ENCODE assay signal across 11 mouse cellular contexts in the genomic region with DNA sequence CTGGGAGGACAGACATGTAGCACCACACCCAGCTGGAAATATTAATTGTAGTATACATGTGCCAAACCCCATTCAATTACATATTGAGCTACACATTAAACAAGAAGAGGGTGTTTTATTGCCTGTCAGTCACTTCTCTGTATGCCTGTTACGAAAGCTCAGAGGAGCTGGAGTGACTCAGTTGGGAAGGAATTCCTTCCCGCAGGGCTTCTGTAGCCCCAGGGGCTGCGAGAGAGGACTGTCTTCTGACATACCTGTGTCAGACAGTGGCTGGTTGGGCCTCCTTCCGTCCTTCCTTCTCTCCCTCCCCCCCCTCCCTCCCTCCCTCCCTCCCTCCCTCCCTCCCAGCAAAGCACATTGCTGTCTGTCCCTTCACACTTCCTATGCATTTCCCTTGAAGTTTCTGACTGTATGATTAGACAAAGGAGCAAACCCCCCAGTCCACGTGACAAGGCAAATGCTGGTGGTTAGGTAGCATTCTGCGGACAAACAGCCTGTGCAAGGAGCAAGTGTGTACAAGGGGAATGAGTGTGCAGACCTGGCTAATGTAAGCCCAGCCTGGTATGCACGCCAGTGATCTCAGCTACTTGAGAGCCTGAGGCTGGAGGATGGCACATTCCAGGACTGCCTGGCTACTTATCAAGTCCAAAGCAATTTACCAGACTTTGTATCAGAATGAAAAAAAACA. TPM values are rescaled to one million over a fixed set of nuclear protein-coding genes. Genes with fewer than 3 reads are reported as not detected.
DNase-seq lines count a peak whose midpoint lies in the region; ATAC-seq and TF ChIP-seq lines count a peak whose summit lies in the region.
"Had no signal": no experiment of that assay in that cellular context is flagged by ENCODE, and none has a peak within 500 bp of the region (broad histone marks: within the 10 kb centered on the region; RNA-seq: fewer than 3 reads in every experiment).

No protein-coding gene starts in this region.

- H3K4me1 ChIP-seq in heart, embryonic 14.5 days (ENCODE audit: control insufficient read depth in 2 of 2, insufficient read depth in 2 of 2, low read length in 2 of 2) = peaks cover 15 to 24% of the 10 kb centered on the region in 2 experiments
- peaks cover 4% of the 10 kb centered on the region for H3K4me1 ChIP-seq in ES-Bruce4 (ENCODE audit: control insufficient read depth, insufficient read depth, low read length)
- H3K4me1 ChIP-seq in embryonic fibroblast, embryonic 13.5 days (ENCODE audit: control insufficient read depth, insufficient read depth, low read length) = peaks cover 11% of the 10 kb centered on the region
- peaks cover 57% of the 10 kb centered on the region for H3K4me1 ChIP-seq in liver, embryonic 15.5 days (replicated peaks)

- TF ChIP-seq CTCF in ES-Bruce4 (IDR thresholded peaks at IDR 0.05; ENCODE audit: low read depth, low read length) = no peak
- TF ChIP-seq CTCF in embryonic fibroblast, embryonic 13.5 days (IDR thresholded peaks at IDR 0.05; ENCODE audit: borderline replicate concordance, insufficient read depth, low read length) = no peak

- no peak for DNase-seq in heart, postnatal 36 days
- no peak for DNase-seq in adrenal gland, postnatal 10 days
- DNase-seq in gastrocnemius, postnatal 4 days (ENCODE audit: low spot score in 2 of 2) = no peak
- DNase-seq in cerebellum, postnatal 4 days (ENCODE audit: low spot score in 2 of 2) = no peak

- no peaks in the 10 kb centered on the region for H3K36me3 ChIP-seq in heart, embryonic 14.5 days (ENCODE audit: control insufficient read depth, insufficient read depth, low read length)
- H3K36me3 ChIP-seq in ES-Bruce4 (ENCODE audit: control insufficient read depth, insufficient read depth, low read length, poor library complexity, severe bottlenecking) = no peaks in the 10 kb centered on the region
- no peaks in the 10 kb centered on the region for H3K36me3 ChIP-seq in liver, embryonic 15.5 days (replicated peaks)

- no peak for ATAC-seq in heart, embryonic 14.5 days (ENCODE audit: insufficient number of reproducible peaks, insufficient read depth, low FRiP score, low read depth)
- peak; percentile 15; the same call in 1 of the 2 replicates for ATAC-seq in liver, embryonic 15.5 days (ENCODE audit: insufficient read depth)
- ATAC-seq: midbrain, embryonic 16.5 days had no signal

- H3K9me3 ChIP-seq in heart, embryonic 14.5 days (ENCODE audit: control insufficient read depth, low read length) = no peaks in the 10 kb centered on the region
- H3K9me3 ChIP-seq in ES-Bruce4 (replicated peaks; ENCODE audit: control insufficient read depth, insufficient read depth, low read length, poor library complexity, severe bottlenecking) = peaks cover 13% of the 10 kb centered on the region; the same call in 1 of the 2 replicates
- no peaks in the 10 kb centered on the region for H3K9me3 ChIP-seq in liver, embryonic 15.5 days (replicated peaks)

- no peak for TF ChIP-seq POLR2A in ES-Bruce4 (IDR thresholded peaks at IDR 0.05; ENCODE audit: insufficient read depth, low read length)
- no peak for TF ChIP-seq POLR2A in embryonic fibroblast, embryonic 13.5 days (IDR thresholded peaks at IDR 0.05; ENCODE audit: low read depth, low read length)

- H3K4me2 ChIP-seq in heart, embryonic 14.5 days (ENCODE audit: low read length) = no peak overlapping the region
- no peak overlapping the region for H3K4me2 ChIP-seq in liver, embryonic 15.5 days

- H3K27me3 ChIP-seq in heart, embryonic 14.5 days (ENCODE audit: control insufficient read depth, insufficient read depth, low read length) = no peaks in the 10 kb centered on the region
- H3K27me3 ChIP-seq in ES-Bruce4 (ENCODE audit: control insufficient read depth, insufficient read depth, low read length, poor library complexity, severe bottlenecking) = no peaks in the 10 kb centered on the region
- no peaks in the 10 kb centered on the region for H3K27me3 ChIP-seq in liver, embryonic 15.5 days

- intact Hi-C loops in heart, postnatal 36 days (cut with DNase I) = no loop called here

- WGBS in heart, embryonic 14.5 days = 7% methylated on average over 7 of the region's 7 CpGs
- 26% methylated on average over 7 of the region's 7 CpGs for WGBS in liver, embryonic 15.5 days (ENCODE audit: insufficient replicate concordance)

- peak overlapping the region; percentile 60 for H3K27ac ChIP-seq in heart, embryonic 14.5 days (replicated peaks in 1 of 2; ENCODE audit: control insufficient read depth in 1 of 2, insufficient read depth in 1 of 2, low read depth in 2 of 2, low read length in 2 of 2)
- peak overlapping the region; percentile 79 for H3K27ac ChIP-seq in ES-Bruce4 (ENCODE audit: insufficient read depth, low read length)
- peak overlapping the region; percentile 60 for H3K27ac ChIP-seq in embryonic fibroblast, embryonic 13.5 days (ENCODE audit: insufficient read depth, low read length)
- peak overlapping the region; percentile 11; the same call in 1 of the 2 replicates for H3K27ac ChIP-seq in liver, embryonic 15.5 days (replicated peaks)

- peak; percentile 61 for TF ChIP-seq EP300 in ES-Bruce4 (IDR thresholded peaks at IDR 0.05; ENCODE audit: insufficient read depth, low read depth, low read length)

- H3K9ac ChIP-seq in heart, embryonic 14.5 days (ENCODE audit: low read length) = no peak overlapping the region
- H3K9ac ChIP-seq in ES-Bruce4 (ENCODE audit: low read depth, poor library complexity, severe bottlenecking) = no peak overlapping the region
- H3K9ac ChIP-seq in liver, embryonic 15.5 days = no peak overlapping the region

- no peak overlapping the region for H3K4me3 ChIP-seq in heart, embryonic 14.5 days (ENCODE audit: control insufficient read depth in 1 of 2, insufficient read depth in 1 of 2, low read depth in 1 of 2, low read length in 2 of 2)
- H3K4me3 ChIP-seq in ES-Bruce4 (ENCODE audit: low read depth, low read length) = no peak overlapping the region
- no peak overlapping the region for H3K4me3 ChIP-seq in embryonic fibroblast, embryonic 13.5 days (ENCODE audit: insufficient read depth, low read length)
- no peak overlapping the region for H3K4me3 ChIP-seq in liver, embryonic 15.5 days (replicated peaks)

RNA-seq across cellular contexts. Expression of gene Chst12, which starts 9.6 kb away (rescaled TPM):
- polyA plus RNA-seq in heart, embryonic 14.5 days (2014; fragmentation: Nextera tagmentation; extraction: Ambion mirVana) = 11.0 and 11.5 TPM in 2 replicates
- total RNA-seq in heart, postnatal 36 days (2021) = 1 to 10 TPM; 5.5 to 6.7 TPM
- 14.6 and 18.5 TPM in 2 replicates for polyA plus RNA-seq in ES-Bruce4 (2011; ENCODE audit: insufficient read depth, insufficient read length, low read depth, missing spikeins)
- 31.6 and 66.5 TPM in 2 replicates for polyA plus RNA-seq in embryonic fibroblast, embryonic 13.5 days (2011; ENCODE audit: insufficient read length, low read depth, missing spikeins)
- polyA plus RNA-seq in liver, embryonic 15.5 days (2015; fragmentation: Nextera tagmentation; extraction: Ambion mirVana) = 8.9 and 10.4 TPM in 2 replicates
- total RNA-seq in adrenal gland, postnatal 10 days (2021) = 10 to 100 TPM; 10.9 to 13.9 TPM
- total RNA-seq in gastrocnemius, postnatal 4 days (2021) = 10 to 100 TPM; 17.3 to 18.4 TPM

RNA-seq across cellular contexts. Expression of gene Grifin, which starts 49.9 kb away (rescaled TPM):
- not detected in 2 replicates for polyA plus RNA-seq in heart, embryonic 14.5 days (2014; fragmentation: Nextera tagmentation; extraction: Ambion mirVana)
- total RNA-seq in heart, postnatal 36 days (2021) = not detected
- polyA plus RNA-seq in ES-Bruce4 (2011; ENCODE audit: insufficient read depth, insufficient read length, low read depth, missing spikeins) = not detected in 2 replicates
- polyA plus RNA-seq in embryonic fibroblast, embryonic 13.5 days (2011; ENCODE audit: insufficient read length, low read depth, missing spikeins) = not detected in 2 replicates
- polyA plus RNA-seq in liver, embryonic 15.5 days (2015; fragmentation: Nextera tagmentation; extraction: Ambion mirVana) = 1.4 and 1.9 TPM in 2 replicates
- total RNA-seq in adrenal gland, postnatal 10 days (2021) = not detected
- total RNA-seq in gastrocnemius, postnatal 4 days (2021) = not detected
- total RNA-seq: granulocyte monocyte progenitor cell, adult 5-6 weeks; MEL had no signal

Comparison
In these comparisons a context has a peak if more than half of its experiments do, and no peak if none do; other contexts are left out.
1. H3K27ac ChIP-seq: peak in every context shown above with its lines; median percentile 79 in ES-Bruce4; 60 in heart, embryonic 14.5 days; 60 in embryonic fibroblast, embryonic 13.5 days; 11 in liver, embryonic 15.5 days.